Mouse (Mus musculus) thymus, adult 18-20 months (tissue): ENCODE measurements around the gene Arhgap22.

ENCODE experiments used
- DNase-seq, 2 experiments: peaks; one replicate each; pipeline ENCODE4 v3.0.0; 2022; ENCODE audit warnings: mixed read lengths in 2 of 2

Arhgap22 gene

GRCm38 (mm10) chr14:33374089-33374488 is 160.3 kb downstream of the Arhgap22 start:
- DNase-seq: no peak

- no peak for DNase-seq
These were observed 163.4 kb downstream of the Arhgap22 start for GRCm38 (mm10) chr14:33377211-33377610.

GRCm38 (mm10) chr14:33378723-33379122 is 164.9 kb downstream of the Arhgap22 start:
- DNase-seq: no peak

- no peak for DNase-seq
These were observed 167.1 kb downstream of the Arhgap22 start for GRCm38 (mm10) chr14:33380830-33381457.

GRCm38 (mm10) chr14:33398065-33398860 is 184.4 kb downstream of the Arhgap22 start:
- DNase-seq: no peak

GRCm38 (mm10) chr14:33400019-33400418 is 186.2 kb downstream of the Arhgap22 start:
- DNase-seq: no peak

GRCm38 (mm10) chr14:33402331-33402730 is 188.5 kb downstream of the Arhgap22 start:
- DNase-seq: no peak

GRCm38 (mm10) chr14:33415746-33416145 is 201.9 kb downstream of the Arhgap22 start:
- DNase-seq: no peak

- DNase-seq: no peak
These were observed 204.6 kb downstream of the Arhgap22 start for GRCm38 (mm10) chr14:33418311-33418909.
